Mouse (Mus musculus) CH12.LX (cell line): ENCODE data around the gene Pdf.

Experiments
- CTCF ChIP-seq, 2 experiments: IDR thresholded peaks in 1 of 2; conservative IDR thresholded peaks in 1 of 2; 2 replicates each; pipeline ENCODE4 v1.5.1; 2011 to 2012; ENCODE audit warnings: low read depth in 2 of 2, low read length in 2 of 2, improper control_type of control experiment in 1 of 2, inconsistent platforms in 1 of 2, mild to moderate bottlenecking in 1 of 2, moderate library complexity in 1 of 2
- EP300 ChIP-seq: IDR thresholded peaks from 2 replicates; pipeline ENCODE4 v1.6.1; 2011; ENCODE audit warnings: low read length, improper control_type of control experiment
- ETS1 ChIP-seq: conservative IDR thresholded peaks from 2 replicates; pipeline ENCODE4 v1.6.1; 2012; ENCODE audit warnings: low read depth, mild to moderate bottlenecking, inconsistent platforms, low read length, improper control_type of control experiment, moderate library complexity
- POLR2A ChIP-seq: IDR thresholded peaks from 2 replicates; pipeline ENCODE4 v1.6.1; 2011; ENCODE audit warnings: low read depth, mild to moderate bottlenecking, improper control_type of control experiment, low read length
- UBTF ChIP-seq: IDR thresholded peaks from 2 replicates; pipeline ENCODE4 v1.6.1; 2012; ENCODE audit warnings: low read depth, mild to moderate bottlenecking, inconsistent platforms, low read length, improper control_type of control experiment, moderate library complexity
- ZC3H11A ChIP-seq: IDR thresholded peaks from 2 replicates; pipeline ENCODE4 v1.6.1; 2012; ENCODE audit warnings: low read depth, mild to moderate bottlenecking, inconsistent platforms, low read length, improper control_type of control experiment

- no peak for TF ChIP-seq UBTF
- TF ChIP-seq EP300 = no peak
- no peak for TF ChIP-seq POLR2A
- TF ChIP-seq CTCF (conservative IDR thresholded peaks at IDR 0.05 in 1 of 2, IDR thresholded peaks at IDR 0.05 in 1 of 2; ENCODE audit: low read depth in 2 of 2, low read length in 2 of 2) = no peak
- no peak for TF ChIP-seq ZC3H11A
- no peak for TF ChIP-seq ETS1
These were observed 51.0 kb downstream of the Pdf start for GRCm38 (mm10) chr8:106997416-106997815.
